Mouse (Mus musculus) G1E (cell line): ENCODE measurements around the gene Fxyd1.

Experiments
- CTCF ChIP-seq: IDR thresholded peaks from 2 replicates; pipeline ENCODE4 v1.5.1; 2012; ENCODE audit warnings: low read depth, low read length, inconsistent platforms, mixed read lengths
- GATA1 ChIP-seq: IDR thresholded peaks from 2 replicates; pipeline ENCODE4 v1.6.1; 2012; ENCODE audit warnings: borderline replicate concordance, low read length, inconsistent platforms, mixed read lengths
- GATA2 ChIP-seq: IDR thresholded peaks from 2 replicates; pipeline ENCODE4 v1.6.1; 2012; ENCODE audit warnings: low read depth, low read length, inconsistent platforms, borderline replicate concordance
- TAL1 ChIP-seq: conservative IDR thresholded peaks from 2 replicates; pipeline ENCODE4 v1.6.1; 2012; ENCODE audit warnings: low read depth, low read length, inconsistent platforms, mixed read lengths

- TF ChIP-seq CTCF (no peak), GATA2 (no peak), GATA1 (no peak), TAL1 (no peak)
Observed at GRCm38 (mm10) chr7:31077470-31077869, 20.5 kb upstream of the Fxyd1 start.
